Mouse (Mus musculus): ENCODE results near the gene Tox2. TPM values are rescaled to one million over a fixed set of nuclear protein-coding genes. Genes with fewer than 3 reads are reported as not detected.

The Tox2 gene
- polyA plus RNA-seq, 1 experiment from 2014 or later = 1.9 TPM

- Histone ChIP-seq H3K4me3 (ENCODE audit: low read depth, low read length) (no peak overlapping the region), H3K4me2 (no peak overlapping the region), H3K27ac (ENCODE audit: low read depth, low read length) (no peak overlapping the region), H3K36me3 (ENCODE audit: control insufficient read depth, insufficient read depth, low read length) (no peaks in the 10 kb centered on the region), H3K9ac (ENCODE audit: low read depth, low read length) (no peak overlapping the region), H3K9me3 (replicated peaks; ENCODE audit: control insufficient read depth, low read length) (no peaks in the 10 kb centered on the region), H3K4me1 (ENCODE audit: control insufficient read depth, insufficient read depth, low read length) (no peaks in the 10 kb centered on the region), H3K27me3 (ENCODE audit: control insufficient read depth, insufficient read depth, low read length) (0 out of 2 replicates have a peak, but pooled peaks cover 3% of the 10 kb centered on the region)
- WGBS (ENCODE audit: insufficient replicate concordance) = 48% methylated on average over 5 of the region's 5 CpGs
- ATAC-seq (replicated peaks; ENCODE audit: insufficient number of reproducible peaks, low FRiP score, low TSS enrichment) = no peak
These were observed 98.7 kb downstream of the Tox2 start for GRCm38 (mm10) chr2:163301641-163302040.

DNA sequence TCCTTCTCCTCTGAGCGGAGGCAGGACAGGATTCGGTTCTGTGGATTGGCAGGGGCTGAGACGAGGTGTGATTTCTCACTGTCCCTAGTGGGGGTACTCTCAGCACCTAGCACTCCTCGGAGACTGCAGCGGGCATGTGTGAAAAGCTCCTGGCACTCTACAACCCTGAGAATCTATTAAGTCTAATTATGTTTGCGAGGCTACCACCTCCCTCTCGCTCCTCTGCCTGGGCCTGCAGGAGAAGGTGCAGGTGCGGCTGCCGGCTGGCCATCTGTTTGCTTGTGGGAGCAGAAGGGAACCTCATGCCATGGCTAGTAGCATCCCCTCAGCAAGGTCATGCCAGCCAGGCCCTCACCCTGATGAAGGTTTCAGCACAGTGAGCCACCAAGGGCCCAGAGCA is 100.1 kb downstream of the Tox2 start:
- ATAC-seq (replicated peaks; ENCODE audit: insufficient number of reproducible peaks, low FRiP score, low TSS enrichment) = no peak
- no peak overlapping the region for H3K4me3 ChIP-seq (ENCODE audit: low read depth, low read length)
- no peaks in the 10 kb centered on the region for H3K9me3 ChIP-seq (replicated peaks; ENCODE audit: control insufficient read depth, low read length)
- no peak overlapping the region for H3K9ac ChIP-seq (ENCODE audit: low read depth, low read length)
- no peaks in the 10 kb centered on the region for H3K36me3 ChIP-seq (ENCODE audit: control insufficient read depth, insufficient read depth, low read length)
- 0 out of 2 replicates have a peak, but pooled peaks cover 3% of the 10 kb centered on the region for H3K27me3 ChIP-seq (ENCODE audit: control insufficient read depth, insufficient read depth, low read length)
- H3K4me1 ChIP-seq (ENCODE audit: control insufficient read depth, insufficient read depth, low read length) = no peaks in the 10 kb centered on the region
- WGBS (ENCODE audit: insufficient replicate concordance) = 37% methylated on average over 9 of the region's 9 CpGs
- H3K4me2 ChIP-seq = no peak overlapping the region
- no peak overlapping the region for H3K27ac ChIP-seq (ENCODE audit: low read depth, low read length)

DNA sequence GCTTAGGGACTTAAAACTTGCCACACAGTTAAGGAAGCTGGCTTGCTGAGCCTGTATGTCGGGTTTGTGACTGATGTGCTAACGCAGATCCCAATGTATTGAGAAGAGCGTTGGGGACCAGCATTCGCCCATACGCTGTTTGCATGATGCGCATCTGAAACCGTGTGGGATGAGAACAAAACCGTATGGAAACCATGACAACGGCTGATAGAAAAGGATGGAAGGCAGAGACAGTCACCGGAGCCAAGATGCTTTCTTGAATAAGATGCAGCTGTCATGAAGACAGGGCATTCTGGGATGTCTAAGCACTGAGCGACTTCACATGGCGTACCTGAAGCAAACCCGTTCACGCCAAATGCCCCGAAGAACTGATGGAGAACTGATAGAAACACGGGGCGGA is 106.5 kb downstream of the Tox2 start:
- no peaks in the 10 kb centered on the region for H3K36me3 ChIP-seq (ENCODE audit: control insufficient read depth, insufficient read depth, low read length)
- H3K27me3 ChIP-seq (ENCODE audit: control insufficient read depth, insufficient read depth, low read length) = no peaks in the 10 kb centered on the region
- no peaks in the 10 kb centered on the region for H3K9me3 ChIP-seq (replicated peaks; ENCODE audit: control insufficient read depth, low read length)
- no peak overlapping the region for H3K27ac ChIP-seq (ENCODE audit: low read depth, low read length)
- H3K4me2 ChIP-seq = no peak overlapping the region
- no peak overlapping the region for H3K9ac ChIP-seq (ENCODE audit: low read depth, low read length)
- H3K4me3 ChIP-seq (ENCODE audit: low read depth, low read length) = no peak overlapping the region
- H3K4me1 ChIP-seq (ENCODE audit: control insufficient read depth, insufficient read depth, low read length) = no peaks in the 10 kb centered on the region
- no peak for ATAC-seq (replicated peaks; ENCODE audit: insufficient number of reproducible peaks, low FRiP score, low TSS enrichment)
- 88% methylated on average over 17 of the region's 17 CpGs for WGBS (ENCODE audit: insufficient replicate concordance)

DNA sequence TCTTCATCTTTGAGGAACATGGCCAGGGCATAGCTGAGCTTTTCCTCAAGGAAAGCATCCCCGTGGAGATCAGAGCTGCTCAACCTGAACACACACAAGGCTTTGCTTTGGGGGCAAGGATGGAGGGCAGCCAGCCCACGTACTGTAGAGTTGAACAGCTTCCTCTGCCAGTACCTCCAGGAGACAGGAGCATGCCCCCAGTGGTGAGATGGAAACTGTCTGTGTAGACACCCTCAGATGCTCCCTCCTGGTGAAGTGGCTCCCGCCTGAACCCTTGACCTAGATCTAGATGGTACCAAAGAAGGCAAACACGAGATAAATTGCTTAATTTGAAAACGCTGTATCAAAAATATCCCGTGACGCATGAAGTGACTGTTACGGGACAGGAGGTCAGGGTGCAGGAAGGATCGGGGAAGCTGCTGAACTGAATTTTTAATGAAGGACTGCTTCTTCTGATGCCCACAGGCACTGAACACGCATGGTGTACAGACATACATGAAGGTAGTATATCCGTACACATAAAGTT is 107.3 kb downstream of the Tox2 start:
- no peak overlapping the region for H3K27ac ChIP-seq (ENCODE audit: low read depth, low read length)
- no peaks in the 10 kb centered on the region for H3K36me3 ChIP-seq (ENCODE audit: control insufficient read depth, insufficient read depth, low read length)
- H3K27me3 ChIP-seq (ENCODE audit: control insufficient read depth, insufficient read depth, low read length) = no peaks in the 10 kb centered on the region
- WGBS (ENCODE audit: insufficient replicate concordance) = 63% methylated on average over 11 of the region's 11 CpGs
- no peak overlapping the region for H3K9ac ChIP-seq (ENCODE audit: low read depth, low read length)
- no peak overlapping the region for H3K4me3 ChIP-seq (ENCODE audit: low read depth, low read length)
- no peak overlapping the region for H3K4me2 ChIP-seq
- H3K4me1 ChIP-seq (ENCODE audit: control insufficient read depth, insufficient read depth, low read length) = no peaks in the 10 kb centered on the region
- no peaks in the 10 kb centered on the region for H3K9me3 ChIP-seq (replicated peaks; ENCODE audit: control insufficient read depth, low read length)
- no peak for ATAC-seq (replicated peaks; ENCODE audit: insufficient number of reproducible peaks, low FRiP score, low TSS enrichment)

DNA sequence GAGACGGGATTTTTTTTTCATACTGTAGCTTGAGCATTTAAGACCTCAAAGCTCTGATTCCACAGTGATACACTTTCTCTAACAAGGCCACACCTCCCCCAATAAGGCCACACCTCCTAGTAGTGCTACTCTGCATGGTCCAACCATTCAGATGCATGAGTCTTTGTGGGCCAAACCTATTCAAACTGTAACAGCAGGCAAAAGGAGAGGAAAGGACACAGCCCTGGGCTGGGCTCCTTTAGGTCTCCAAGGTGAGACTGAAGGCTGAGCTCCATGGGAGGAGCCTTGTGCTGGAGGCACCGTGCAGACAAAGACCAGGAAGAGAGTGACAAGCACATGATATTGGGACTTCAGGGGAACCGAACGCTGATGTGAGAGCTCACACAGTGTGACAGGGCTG is 114.4 kb downstream of the Tox2 start:
- 58% methylated on average over 4 of the region's 4 CpGs for WGBS (ENCODE audit: insufficient replicate concordance)
- H3K4me3 ChIP-seq (ENCODE audit: low read depth, low read length) = no peak overlapping the region
- no peak overlapping the region for H3K9ac ChIP-seq (ENCODE audit: low read depth, low read length)
- 0 out of 2 replicates have a peak, but pooled peaks cover 1% of the 10 kb centered on the region for H3K27me3 ChIP-seq (ENCODE audit: control insufficient read depth, insufficient read depth, low read length)
- no peaks in the 10 kb centered on the region for H3K9me3 ChIP-seq (replicated peaks; ENCODE audit: control insufficient read depth, low read length)
- H3K36me3 ChIP-seq (ENCODE audit: control insufficient read depth, insufficient read depth, low read length) = no peaks in the 10 kb centered on the region
- no peak overlapping the region for H3K27ac ChIP-seq (ENCODE audit: low read depth, low read length)
- no peak overlapping the region for H3K4me2 ChIP-seq
- H3K4me1 ChIP-seq (ENCODE audit: control insufficient read depth, insufficient read depth, low read length) = no peaks in the 10 kb centered on the region
- ATAC-seq (replicated peaks; ENCODE audit: insufficient number of reproducible peaks, low FRiP score, low TSS enrichment) = no peak

- no peaks in the 10 kb centered on the region for H3K36me3 ChIP-seq (ENCODE audit: control insufficient read depth, insufficient read depth, low read length)
- H3K4me1 ChIP-seq (ENCODE audit: control insufficient read depth, insufficient read depth, low read length) = no peaks in the 10 kb centered on the region
- ATAC-seq (replicated peaks; ENCODE audit: insufficient number of reproducible peaks, low FRiP score, low TSS enrichment) = no peak
- no peak overlapping the region for H3K4me2 ChIP-seq
- 0 out of 2 replicates have a peak, but pooled peaks cover 2% of the 10 kb centered on the region for H3K27me3 ChIP-seq (ENCODE audit: control insufficient read depth, insufficient read depth, low read length)
- H3K9ac ChIP-seq (ENCODE audit: low read depth, low read length) = no peak overlapping the region
- no peaks in the 10 kb centered on the region for H3K9me3 ChIP-seq (replicated peaks; ENCODE audit: control insufficient read depth, low read length)
- WGBS (ENCODE audit: insufficient replicate concordance) = 79% methylated on average over 3 of the region's 3 CpGs
- no peak overlapping the region for H3K27ac ChIP-seq (ENCODE audit: low read depth, low read length)
- no peak overlapping the region for H3K4me3 ChIP-seq (ENCODE audit: low read depth, low read length)
These were observed 115.9 kb downstream of the Tox2 start for GRCm38 (mm10) chr2:163318777-163319176.

- no peaks in the 10 kb centered on the region for H3K9me3 ChIP-seq (replicated peaks; ENCODE audit: control insufficient read depth, low read length)
- no peaks in the 10 kb centered on the region for H3K36me3 ChIP-seq (ENCODE audit: control insufficient read depth, insufficient read depth, low read length)
- no peak overlapping the region for H3K27ac ChIP-seq (ENCODE audit: low read depth, low read length)
- H3K9ac ChIP-seq (ENCODE audit: low read depth, low read length) = no peak overlapping the region
- no peak overlapping the region for H3K4me2 ChIP-seq
- 54% methylated on average over 1 of the region's 1 CpGs for WGBS (ENCODE audit: insufficient replicate concordance)
- H3K4me1 ChIP-seq (ENCODE audit: control insufficient read depth, insufficient read depth, low read length) = no peaks in the 10 kb centered on the region
- 0 out of 2 replicates have a peak, but pooled peaks cover 2% of the 10 kb centered on the region for H3K27me3 ChIP-seq (ENCODE audit: control insufficient read depth, insufficient read depth, low read length)
- no peak for ATAC-seq (replicated peaks; ENCODE audit: insufficient number of reproducible peaks, low FRiP score, low TSS enrichment)
- no peak overlapping the region for H3K4me3 ChIP-seq (ENCODE audit: low read depth, low read length)
These were observed 120.2 kb downstream of the Tox2 start for GRCm38 (mm10) chr2:163323163-163323562.

DNA sequence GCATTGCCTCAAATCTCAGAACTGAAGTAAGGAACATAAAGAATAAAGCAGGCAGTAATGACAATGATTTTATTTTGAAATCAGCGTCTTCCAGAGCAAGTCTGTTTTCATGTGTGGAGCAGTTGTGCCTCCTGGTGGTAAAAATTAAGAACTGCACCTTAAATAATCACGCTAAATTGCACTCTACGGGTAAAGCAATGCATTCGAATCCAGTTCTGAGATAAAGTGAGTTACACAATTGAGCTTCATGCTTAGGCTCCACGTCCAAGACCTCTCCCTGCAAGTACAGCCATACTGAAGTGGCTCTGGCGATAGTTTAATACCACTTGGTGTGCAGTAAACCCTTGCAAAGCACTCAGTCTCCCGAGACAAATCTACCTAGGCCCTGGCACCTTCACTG is 127.8 kb downstream of the Tox2 start:
- no peak overlapping the region for H3K4me2 ChIP-seq
- peaks cover 4% of the 10 kb centered on the region; the same call in 1 of the 2 replicates for H3K36me3 ChIP-seq (ENCODE audit: control insufficient read depth, insufficient read depth, low read length)
- H3K4me1 ChIP-seq (ENCODE audit: control insufficient read depth, insufficient read depth, low read length) = peaks cover 6% of the 10 kb centered on the region
- no peak overlapping the region for H3K27ac ChIP-seq (ENCODE audit: low read depth, low read length)
- no peak for ATAC-seq (replicated peaks; ENCODE audit: insufficient number of reproducible peaks, low FRiP score, low TSS enrichment)
- WGBS (ENCODE audit: insufficient replicate concordance) = 31% methylated on average over 7 of the region's 7 CpGs
- H3K9ac ChIP-seq (ENCODE audit: low read depth, low read length) = no peak overlapping the region
- no peaks in the 10 kb centered on the region for H3K9me3 ChIP-seq (replicated peaks; ENCODE audit: control insufficient read depth, low read length)
- no peaks in the 10 kb centered on the region for H3K27me3 ChIP-seq (ENCODE audit: control insufficient read depth, insufficient read depth, low read length)
- no peak overlapping the region for H3K4me3 ChIP-seq (ENCODE audit: low read depth, low read length)

- Histone ChIP-seq H3K4me2 (no peak overlapping the region), H3K27ac (ENCODE audit: low read depth, low read length) (no peak overlapping the region), H3K4me3 (ENCODE audit: low read depth, low read length) (no peak overlapping the region), H3K36me3 (ENCODE audit: control insufficient read depth, insufficient read depth, low read length) (peaks cover 7% of the 10 kb centered on the region; the same call in 1 of the 2 replicates), H3K4me1 (ENCODE audit: control insufficient read depth, insufficient read depth, low read length) (peaks cover 6% of the 10 kb centered on the region), H3K9ac (ENCODE audit: low read depth, low read length) (no peak overlapping the region), H3K27me3 (ENCODE audit: control insufficient read depth, insufficient read depth, low read length) (no peaks in the 10 kb centered on the region), H3K9me3 (replicated peaks; ENCODE audit: control insufficient read depth, low read length) (no peaks in the 10 kb centered on the region)
- no peak for ATAC-seq (replicated peaks; ENCODE audit: insufficient number of reproducible peaks, low FRiP score, low TSS enrichment)
- WGBS (ENCODE audit: insufficient replicate concordance) = 65% methylated on average over 6 of the region's 6 CpGs
These were observed 128.5 kb downstream of the Tox2 start for GRCm38 (mm10) chr2:163331423-163331822.

Data from heart, embryonic 11.5 days (tissue).